Mouse (Mus musculus) embryonic fibroblast, embryonic 13.5 days (primary cell): ENCODE measurements at regions not wholly inside any gene's neighbourhood (a gene's known extent, or its start where the extent isn't known, plus 50 kb on each side); places are given as distances from the start of the nearest gene placed in this dataset.

Experiments used
- H3K27ac ChIP-seq: 2 replicates; pipeline ENCODE4 v1.5.1; 2012; ENCODE audit warnings: low read length, control low read depth, inconsistent platforms; ENCODE audit not compliant: insufficient read depth
- H3K4me1 ChIP-seq: 2 replicates; pipeline ENCODE4 v1.6.1; 2011; ENCODE audit warnings: low read length; ENCODE audit not compliant: control insufficient read depth, insufficient read depth
- H3K4me3 ChIP-seq: 2 replicates; pipeline ENCODE4 v1.5.1; 2011; ENCODE audit warnings: mild to moderate bottlenecking, control low read depth, low read length; ENCODE audit not compliant: insufficient read depth
- CTCF ChIP-seq: IDR thresholded peaks from 2 replicates; pipeline ENCODE4 v1.5.1; 2011; ENCODE audit warnings: mild to moderate bottlenecking, control low read depth, low read length, moderate library complexity, borderline replicate concordance; ENCODE audit not compliant: insufficient read depth
- POLR2A ChIP-seq: IDR thresholded peaks from 2 replicates; pipeline ENCODE4 v1.6.1; 2011; ENCODE audit warnings: low read depth, mild to moderate bottlenecking, control low read depth, low read length, moderate library complexity

DNA sequence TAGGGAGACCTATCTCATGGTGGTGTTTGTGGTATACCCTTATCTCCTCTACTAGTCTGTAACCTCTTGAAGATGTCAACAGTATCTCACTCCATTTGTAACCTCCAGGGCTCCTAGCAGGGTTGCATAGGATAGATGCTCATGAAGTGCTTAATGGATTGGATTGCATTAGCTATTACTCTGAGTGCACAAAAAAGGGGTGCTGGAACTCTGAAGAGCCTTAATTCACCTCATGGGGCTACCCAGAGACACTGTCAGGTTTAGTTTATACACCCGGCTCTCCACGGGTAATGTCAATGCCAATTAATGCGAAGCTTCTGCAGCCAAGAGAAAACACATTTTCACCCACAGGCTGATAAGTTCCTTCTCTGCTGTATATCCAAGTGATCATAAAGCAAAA lies 364.3 kb upstream of the Tmpo start:
- TF ChIP-seq POLR2A (no peak), CTCF (no peak)
- Histone ChIP-seq H3K4me1 (no peaks in the 10 kb centered on the region), H3K27ac (no peak overlapping the region), H3K4me3 (no peak overlapping the region)

DNA sequence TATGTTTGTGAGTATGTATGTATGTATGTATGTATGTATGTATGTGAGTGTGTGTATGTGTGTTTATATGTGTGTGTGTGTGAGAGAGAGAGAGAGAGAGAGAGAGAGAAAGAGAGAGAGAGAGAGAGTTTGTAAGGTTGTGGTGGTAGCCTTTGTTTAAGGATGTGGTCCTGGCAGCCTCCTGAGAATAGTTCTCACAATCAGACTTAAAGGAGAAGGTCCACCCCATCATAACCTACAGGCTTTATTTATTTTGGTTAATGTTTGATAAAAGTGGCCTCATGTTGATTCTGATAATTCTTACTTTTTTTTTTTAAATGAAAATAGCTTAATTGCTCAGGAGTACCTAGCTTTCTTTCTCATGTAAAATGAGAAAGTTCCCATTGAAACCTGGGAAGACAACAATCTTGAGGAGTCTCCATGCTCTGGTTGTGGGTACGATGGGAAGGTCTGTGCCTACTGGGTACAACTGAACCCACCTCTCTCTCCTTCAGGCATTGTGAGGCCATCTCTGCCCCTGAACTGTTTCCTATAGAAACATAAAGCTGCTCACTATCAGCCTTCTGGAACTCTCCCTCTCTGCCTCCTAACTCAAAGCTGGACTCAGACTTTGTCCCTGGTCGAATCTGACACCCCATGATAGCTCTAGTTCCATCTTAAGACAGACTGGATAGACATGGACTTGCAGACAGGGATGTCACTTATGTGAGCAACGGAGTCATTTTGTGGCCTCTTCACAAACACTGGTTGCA lies 362.2 kb upstream of the Tmpo start:
- no peak overlapping the region for H3K4me3 ChIP-seq
- H3K27ac ChIP-seq = no peak overlapping the region
- TF ChIP-seq CTCF = no peak
- TF ChIP-seq POLR2A = no peak
- H3K4me1 ChIP-seq = no peaks in the 10 kb centered on the region

DNA sequence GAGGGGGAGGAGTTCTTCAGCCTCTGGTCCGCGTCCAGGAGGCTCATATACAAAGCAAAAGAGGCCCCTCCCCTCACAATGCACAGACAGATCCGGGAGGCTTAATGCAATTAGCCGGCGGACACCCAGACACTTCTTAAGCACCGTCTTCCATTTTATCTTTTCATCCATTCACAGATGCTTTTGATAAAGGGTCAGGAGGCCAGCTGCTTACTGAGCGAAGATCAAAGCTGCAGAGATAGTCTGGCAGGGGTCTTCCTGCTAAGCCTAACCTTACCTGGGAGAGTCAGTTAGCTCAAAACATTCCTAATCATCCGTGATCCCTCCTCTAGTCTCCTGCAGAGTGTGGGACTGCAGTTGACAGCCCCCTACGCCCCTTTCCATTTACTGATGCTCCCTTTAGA lies 361.1 kb upstream of the Tmpo start:
- Histone ChIP-seq H3K4me3 (no peak overlapping the region), H3K27ac (no peak overlapping the region), H3K4me1 (no peaks in the 10 kb centered on the region)
- TF ChIP-seq CTCF = no peak
- no peak for TF ChIP-seq POLR2A

DNA sequence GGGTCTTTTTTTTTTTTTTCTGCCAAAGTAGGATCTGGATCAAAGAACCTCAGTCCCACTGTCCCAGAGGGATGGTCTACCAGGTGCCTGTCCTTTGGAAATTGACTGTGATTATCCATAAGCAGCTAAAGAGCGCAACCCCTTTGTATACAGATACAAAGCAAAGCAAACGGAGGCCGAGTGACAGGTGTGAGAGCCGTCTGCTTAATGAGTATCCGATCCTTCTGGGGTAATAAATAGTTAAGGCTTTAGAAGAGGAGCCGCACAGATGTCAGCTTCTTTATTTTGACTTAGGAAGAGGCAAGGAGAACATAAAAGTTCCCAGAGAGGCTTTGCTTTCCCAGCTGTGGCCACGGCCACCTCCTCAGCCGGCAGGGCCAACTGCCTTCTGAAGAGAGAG lies 356.1 kb upstream of the Tmpo start:
- H3K27ac ChIP-seq = no peak overlapping the region
- H3K4me3 ChIP-seq = no peak overlapping the region
- TF ChIP-seq CTCF (no peak), POLR2A (no peak)
- no peaks in the 10 kb centered on the region for H3K4me1 ChIP-seq

DNA sequence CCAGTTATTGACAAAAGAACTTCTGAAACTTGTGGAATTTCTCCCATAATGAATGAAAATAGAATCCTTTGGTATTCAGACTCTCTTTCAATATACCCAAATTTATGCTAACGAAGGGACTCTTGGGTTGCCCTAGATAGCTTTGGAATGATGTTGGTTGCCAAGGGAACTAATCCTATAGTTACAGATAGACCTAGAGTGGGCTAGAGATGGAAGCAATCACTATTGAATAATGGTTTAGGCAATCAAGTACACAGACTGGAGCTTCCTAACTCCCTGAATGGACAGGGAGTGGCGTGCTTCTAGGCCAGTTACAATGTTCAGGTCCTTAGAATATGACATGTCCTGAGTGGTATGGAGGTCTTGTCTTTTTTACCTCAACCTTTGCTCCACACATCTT lies 354.3 kb upstream of the Tmpo start:
- no peak overlapping the region for H3K4me3 ChIP-seq
- no peak for TF ChIP-seq CTCF
- no peak for TF ChIP-seq POLR2A
- no peaks in the 10 kb centered on the region for H3K4me1 ChIP-seq
- no peak overlapping the region for H3K27ac ChIP-seq

DNA sequence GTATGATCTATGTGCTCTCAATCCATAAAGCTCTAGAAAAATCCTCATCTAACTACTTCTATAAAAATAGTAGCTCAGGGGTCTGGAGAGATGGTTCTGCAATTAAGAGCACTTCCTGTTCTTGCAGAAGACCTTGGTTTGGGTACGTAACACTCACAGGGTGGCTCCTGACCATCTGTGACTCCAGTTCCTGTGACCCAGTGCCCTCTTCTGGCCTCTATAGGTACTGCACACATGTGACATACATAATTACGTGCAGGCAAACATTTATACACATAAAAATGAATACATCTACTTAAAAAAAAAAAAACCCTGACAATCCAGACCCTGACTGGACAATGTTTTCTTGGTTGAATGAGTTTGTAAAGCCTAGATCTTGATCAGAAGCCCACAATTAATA lies 347.2 kb upstream of the Tmpo start:
- Histone ChIP-seq H3K4me1 (no peaks in the 10 kb centered on the region), H3K27ac (no peak overlapping the region), H3K4me3 (no peak overlapping the region)
- no peak for TF ChIP-seq CTCF
- no peak for TF ChIP-seq POLR2A

DNA sequence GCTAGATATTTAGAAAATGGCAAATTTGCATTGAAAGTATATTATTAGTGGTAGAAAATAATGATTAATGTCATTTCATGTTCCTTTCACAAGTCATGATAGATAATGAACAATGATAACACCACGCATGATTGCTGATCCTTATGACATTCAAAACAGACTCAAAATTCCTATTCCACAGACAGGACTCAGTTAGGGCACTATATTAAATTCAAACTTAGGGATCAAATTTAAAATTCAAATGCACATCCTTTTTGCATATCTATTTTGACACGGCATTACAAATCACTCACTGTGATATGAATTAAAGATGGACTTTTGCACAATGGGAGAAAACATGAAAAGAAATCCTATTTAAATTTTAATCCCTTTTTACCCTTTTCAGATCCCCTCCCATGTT lies 340.1 kb upstream of the Tmpo start:
- TF ChIP-seq POLR2A (no peak), CTCF (no peak)
- no peak overlapping the region for H3K4me3 ChIP-seq
- H3K27ac ChIP-seq = no peak overlapping the region
- H3K4me1 ChIP-seq = no peaks in the 10 kb centered on the region

DNA sequence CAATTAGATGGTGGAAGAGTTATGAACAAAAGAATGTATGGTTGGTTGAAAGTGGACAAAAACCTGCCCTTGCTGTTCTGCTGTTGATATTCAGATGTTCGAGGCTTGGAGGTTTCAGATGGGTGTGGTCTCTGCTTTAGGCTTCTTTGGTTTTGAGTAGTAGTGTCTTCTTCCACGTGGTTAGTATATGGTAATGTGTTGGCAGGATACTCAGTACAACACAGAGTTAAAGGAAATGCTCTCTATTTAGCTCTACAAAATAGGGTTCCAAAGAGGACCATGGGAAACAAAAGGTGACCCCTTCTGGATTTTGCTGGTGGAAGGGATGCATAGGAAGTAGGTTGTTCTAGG lies 333.9 kb upstream of the Tmpo start:
- no peak overlapping the region for H3K27ac ChIP-seq
- no peak overlapping the region for H3K4me3 ChIP-seq
- H3K4me1 ChIP-seq = no peaks in the 10 kb centered on the region
- TF ChIP-seq CTCF (no peak), POLR2A (no peak)

DNA sequence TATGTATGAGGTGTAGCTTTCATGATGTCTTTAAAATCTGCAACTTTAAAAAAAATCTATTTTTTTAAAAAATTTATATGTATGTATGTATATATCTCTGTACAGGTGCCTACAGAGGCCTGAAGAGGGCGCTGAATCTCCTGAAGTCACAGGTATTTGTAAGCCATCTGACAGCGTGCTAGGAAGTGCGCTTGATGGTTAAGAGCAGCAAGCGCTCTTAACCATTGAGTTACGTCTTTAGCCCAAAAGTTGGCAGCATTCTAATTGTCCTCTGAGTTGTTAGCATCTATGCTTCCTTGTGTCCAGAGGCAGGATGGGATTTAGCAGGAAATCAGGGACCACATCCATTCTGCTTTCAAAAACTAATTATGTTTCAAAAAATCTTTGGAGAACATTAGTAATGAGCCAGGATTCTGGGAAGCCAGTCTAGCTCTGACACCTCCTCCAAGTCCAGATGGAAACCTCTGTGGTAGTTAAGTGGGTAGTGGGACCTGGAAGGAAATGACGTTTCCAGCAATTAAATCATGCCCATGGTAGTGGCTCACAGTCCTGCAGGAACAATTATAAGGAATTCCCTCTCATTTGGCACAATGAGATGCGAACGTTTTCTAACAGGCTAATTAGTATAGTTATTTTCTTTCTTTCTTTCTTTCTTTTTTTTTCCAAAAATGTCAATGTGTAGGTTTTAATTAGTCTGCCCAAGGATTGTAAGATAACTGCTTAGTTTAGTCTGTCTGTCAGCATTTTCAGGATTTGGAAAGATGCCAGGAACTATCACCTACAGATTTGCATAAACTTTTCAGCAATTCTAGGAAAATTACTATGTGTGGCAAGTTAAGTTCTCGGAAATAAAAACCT lies 333.3 kb upstream of the Tmpo start:
- Histone ChIP-seq H3K4me3 (no peak overlapping the region), H3K27ac (no peak overlapping the region), H3K4me1 (no peaks in the 10 kb centered on the region)
- TF ChIP-seq CTCF (no peak), POLR2A (no peak)

DNA sequence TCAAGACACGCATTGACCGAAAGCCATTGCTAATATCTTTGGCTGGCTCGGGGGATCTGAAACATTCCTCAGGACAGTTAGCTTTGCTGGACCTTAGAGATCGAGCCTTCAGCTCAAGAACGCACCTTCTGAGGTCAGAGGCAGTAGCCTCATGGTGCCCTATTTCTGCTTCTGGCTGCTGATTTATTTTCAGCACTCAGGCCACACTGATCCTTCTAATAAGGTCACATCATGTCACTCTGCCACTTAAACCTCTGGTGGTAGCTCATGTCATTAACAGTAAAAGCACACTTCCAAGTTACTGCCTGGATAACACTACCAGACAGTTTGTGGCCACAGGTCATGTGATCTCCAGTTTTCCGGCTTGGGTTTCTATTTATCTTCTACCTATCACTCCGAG lies 325.9 kb upstream of the Tmpo start:
- Histone ChIP-seq H3K27ac (no peak overlapping the region), H3K4me3 (no peak overlapping the region), H3K4me1 (no peaks in the 10 kb centered on the region)
- TF ChIP-seq POLR2A (no peak), CTCF (no peak)
